Mouse (Mus musculus) liver, postnatal 0 days (tissue): ENCODE data around the gene Olfr877. TPM values are rescaled to one million over a fixed set of nuclear protein-coding genes. Genes with fewer than 3 reads are reported as not detected.

Experiments used
- ATAC-seq: fragments of 200-750 bp; cut with Nextera tagmentation; 2 replicates; pipeline ENCODE4 v1.8.0; 2017; ENCODE audit warnings: mild to moderate bottlenecking, moderate library complexity
- DNase-seq: peaks from one replicate; pipeline ENCODE4 v3.0.0-alpha.2; 2016
- H3K27ac ChIP-seq: fragments of 300-500 bp; sonication (generic); 2 replicates; pipeline ENCODE4 v1.5.1; 2014; ENCODE audit warnings: antibody characterized with exemption, moderate library complexity, mild to moderate bottlenecking, low read depth
- H3K27me3 ChIP-seq: fragments of 300-500 bp; sonication (generic); 2 replicates; pipeline ENCODE4 v1.6.1; 2014; ENCODE audit warnings: low read length, control low read depth, mixed read lengths; ENCODE audit not compliant: insufficient read depth
- H3K36me3 ChIP-seq: fragments of 300-500 bp; sonication (generic); replicated peaks from 2 replicates; pipeline ENCODE4 v1.6.1; 2014; ENCODE audit warnings: mild to moderate bottlenecking, control low read depth, low read length, moderate library complexity, mixed read lengths; ENCODE audit not compliant: insufficient read depth
- H3K4me1 ChIP-seq: fragments of 300-500 bp; sonication (generic); 2 replicates; pipeline ENCODE4 v1.6.1; 2014; ENCODE audit warnings: antibody characterized with exemption, mild to moderate bottlenecking, control low read depth; ENCODE audit not compliant: insufficient read depth
- H3K4me2 ChIP-seq: fragments of 300-500 bp; sonication (generic); 2 replicates; pipeline ENCODE4 v1.6.1; 2014; ENCODE audit warnings: low read depth, mild to moderate bottlenecking, low read length, moderate library complexity, mixed read lengths
- H3K4me3 ChIP-seq: fragments of 300-500 bp; sonication (generic); 2 replicates; pipeline ENCODE4 v1.5.1; 2014; ENCODE audit warnings: low read depth, low read length
- H3K9ac ChIP-seq: fragments of 300-500 bp; sonication (generic); replicated peaks from 2 replicates; pipeline ENCODE4 v1.6.1; 2014; ENCODE audit warnings: mild to moderate bottlenecking, moderate library complexity
- H3K9me3 ChIP-seq: fragments of 300-500 bp; sonication (generic); 2 replicates; pipeline ENCODE4 v1.6.1; 2016; ENCODE audit warnings: mild to moderate bottlenecking, control low read depth, low read length, mixed read lengths
- CTCF ChIP-seq: sonication (generic); IDR thresholded peaks from 2 replicates; pipeline ENCODE4 v1.5.1; 2016; ENCODE audit warnings: antibody characterized with exemption, low read depth
- EP300 ChIP-seq: IDR thresholded peaks from 2 replicates; pipeline ENCODE4 v1.6.1; 2016; ENCODE audit warnings: antibody characterized with exemption, low read depth, mild to moderate bottlenecking
- WGBS: fragments of 180-500 bp; shearing (Covaris S2); extraction: QIAGEN DNeasy Blood & Tissue Kit; methylation state at CpG from one replicate; pipeline ENCODE4 v1.1.7; 2014; ENCODE audit not compliant: insufficient replicate concordance; 5-methylcytosine and 5-hydroxymethylcytosine counted together
- polyA plus RNA-seq: library from polyadenylated mRNA; unstranded; fragments of >200 nt; fragmentation: Nextera tagmentation; extraction: Ambion mirVana; gene quantifications from 2 replicates; pipeline ENCODE4 v1.2.1, GENCODE M21; 2015

Olfr877 gene
- not detected in 2 replicates for polyA plus RNA-seq

GRCm38 (mm10) chr9:37853969-37854368 is at the start of gene Olfr877:
Gene Olfr877, plus strand, starts transcription at chr9:37854269.
- Histone ChIP-seq H3K9me3 (no peaks in the 10 kb centered on the region), H3K36me3 (no peaks in the 10 kb centered on the region), H3K9ac (no peak within 1 kb of the TSS), H3K27me3 (no peaks in the 10 kb centered on the region), H3K4me3 (no peak within 1 kb of the TSS), H3K4me1 (no peaks in the 10 kb centered on the region), H3K27ac (no peak within 1 kb of the TSS), H3K4me2 (no peak within 1 kb of the TSS)
- WGBS, result 69% methylated on average over 4 of the region's 4 CpGs
- no peak for DNase-seq
- ATAC-seq, result no peak
- TF ChIP-seq CTCF (no peak), EP300 (no peak)

DNA sequence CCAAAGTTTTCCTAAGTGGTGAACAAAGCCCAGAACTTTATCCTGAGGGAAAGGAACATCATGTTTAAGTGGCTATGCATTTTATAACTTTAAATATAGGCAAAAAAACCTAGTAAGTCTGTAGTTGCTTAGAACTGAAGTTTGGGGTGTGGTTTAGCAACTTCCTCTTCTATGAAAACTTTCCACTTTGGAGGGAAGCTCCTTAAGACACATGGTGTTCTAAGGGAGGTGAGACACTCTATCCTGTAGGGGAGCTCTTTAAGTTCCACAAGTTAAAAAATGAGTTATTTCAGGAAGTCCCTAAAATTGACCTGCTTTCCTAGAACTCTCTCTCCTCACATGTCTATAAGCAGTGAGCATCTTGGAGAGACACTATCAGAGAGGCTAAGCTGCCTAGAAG is 46.8 kb upstream of the Olfr877 start:
- no peak overlapping the region for H3K4me3 ChIP-seq
- no peak overlapping the region for H3K27ac ChIP-seq
- H3K4me1 ChIP-seq, result no peaks in the 10 kb centered on the region
- no peak for DNase-seq
- TF ChIP-seq CTCF (no peak), EP300 (no peak)
- H3K9me3 ChIP-seq, result no peaks in the 10 kb centered on the region
- no peak for ATAC-seq
- H3K9ac ChIP-seq, result no peak overlapping the region
- H3K4me2 ChIP-seq, result no peak overlapping the region
- no peaks in the 10 kb centered on the region for H3K27me3 ChIP-seq
- no peaks in the 10 kb centered on the region for H3K36me3 ChIP-seq

GRCm38 (mm10) chr9:37808456-37808855 is 45.6 kb upstream of the Olfr877 start:
- H3K4me2 ChIP-seq, result no peak overlapping the region
- no peaks in the 10 kb centered on the region for H3K4me1 ChIP-seq
- no peak for DNase-seq
- no peak for ATAC-seq
- no peaks in the 10 kb centered on the region for H3K27me3 ChIP-seq
- TF ChIP-seq EP300 (no peak), CTCF (no peak)
- H3K9ac ChIP-seq, result no peak overlapping the region
- no peak overlapping the region for H3K27ac ChIP-seq
- H3K9me3 ChIP-seq, result no peaks in the 10 kb centered on the region
- WGBS, result 63% methylated on average over 3 of the region's 3 CpGs
- H3K36me3 ChIP-seq, result no peaks in the 10 kb centered on the region
- no peak overlapping the region for H3K4me3 ChIP-seq

GRCm38 (mm10) chr9:37808976-37809375 is 45.1 kb upstream of the Olfr877 start:
- Histone ChIP-seq H3K4me1 (no peaks in the 10 kb centered on the region), H3K9me3 (no peaks in the 10 kb centered on the region), H3K36me3 (no peaks in the 10 kb centered on the region), H3K27me3 (no peaks in the 10 kb centered on the region), H3K4me3 (no peak overlapping the region), H3K9ac (no peak overlapping the region), H3K4me2 (no peak overlapping the region), H3K27ac (no peak overlapping the region)
- WGBS, result 70% methylated on average over 2 of the region's 2 CpGs
- no peak for TF ChIP-seq CTCF
- no peak for TF ChIP-seq EP300
- no peak for DNase-seq
- no peak for ATAC-seq

DNA sequence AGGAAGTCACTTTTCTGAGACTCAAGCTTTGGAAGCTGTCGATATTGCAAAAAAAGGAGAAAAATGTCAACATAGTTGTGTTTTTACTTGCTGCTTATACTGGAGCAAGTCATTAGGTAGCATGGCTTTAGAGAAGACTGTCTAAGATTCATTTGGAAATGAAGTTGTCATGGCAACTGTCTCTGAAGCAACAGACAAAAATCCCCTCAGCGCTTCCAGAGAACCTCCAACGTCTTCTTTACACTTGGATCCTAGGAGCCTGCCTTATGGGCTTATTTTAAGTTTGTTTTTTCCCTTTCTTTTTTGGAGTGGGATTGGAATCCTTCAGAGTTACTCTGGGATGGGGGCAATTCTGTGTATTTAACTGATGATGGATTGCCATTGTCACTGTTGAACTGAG is 39.4 kb upstream of the Olfr877 start:
- no peak overlapping the region for H3K4me3 ChIP-seq
- H3K36me3 ChIP-seq, result no peaks in the 10 kb centered on the region
- H3K9me3 ChIP-seq, result no peaks in the 10 kb centered on the region
- H3K4me2 ChIP-seq, result no peak overlapping the region
- H3K27me3 ChIP-seq, result no peaks in the 10 kb centered on the region
- no peak overlapping the region for H3K9ac ChIP-seq
- 86% methylated on average over 3 of the region's 3 CpGs for WGBS
- TF ChIP-seq CTCF (no peak), EP300 (no peak)
- H3K4me1 ChIP-seq, result no peaks in the 10 kb centered on the region
- H3K27ac ChIP-seq, result no peak overlapping the region
- ATAC-seq (no peak), DNase-seq (no peak)

- Histone ChIP-seq H3K9me3 (no peaks in the 10 kb centered on the region), H3K4me1 (no peaks in the 10 kb centered on the region), H3K9ac (no peak overlapping the region), H3K27me3 (no peaks in the 10 kb centered on the region), H3K27ac (no peak overlapping the region), H3K36me3 (no peaks in the 10 kb centered on the region), H3K4me3 (no peak overlapping the region), H3K4me2 (no peak overlapping the region)
- no peak for TF ChIP-seq CTCF
- no peak for TF ChIP-seq EP300
- ATAC-seq (no peak), DNase-seq (no peak)
Measured at GRCm38 (mm10) chr9:37829881-37830280, 24.2 kb upstream of the Olfr877 start.

- H3K27me3 ChIP-seq, result no peaks in the 10 kb centered on the region
- H3K4me1 ChIP-seq, result no peaks in the 10 kb centered on the region
- H3K9ac ChIP-seq, result no peak overlapping the region
- ATAC-seq, result no peak
- H3K27ac ChIP-seq, result no peak overlapping the region
- 68% methylated on average over 1 of the region's 1 CpGs for WGBS
- no peak overlapping the region for H3K4me3 ChIP-seq
- no peaks in the 10 kb centered on the region for H3K36me3 ChIP-seq
- no peak for TF ChIP-seq EP300
- no peak for TF ChIP-seq CTCF
- H3K9me3 ChIP-seq, result no peaks in the 10 kb centered on the region
- no peak for DNase-seq
- no peak overlapping the region for H3K4me2 ChIP-seq
Measured at GRCm38 (mm10) chr9:37833341-37833740, 20.7 kb upstream of the Olfr877 start.
